Mouse (Mus musculus) brain, adult 2 months (tissue): Measurements from ENCODE around the gene Ssr2.
"Not testable (repeated sequence)": the region's sequence is repeated elsewhere in the genome, so short reads cannot be mapped to it uniquely, and the experiment has no call there.

Experiments
- DNase-seq: peaks from one replicate; pipeline ENCODE4 v3.0.0; 2011; ENCODE audit warnings: low read depth, low spot score

Gene Ssr2

DNA sequence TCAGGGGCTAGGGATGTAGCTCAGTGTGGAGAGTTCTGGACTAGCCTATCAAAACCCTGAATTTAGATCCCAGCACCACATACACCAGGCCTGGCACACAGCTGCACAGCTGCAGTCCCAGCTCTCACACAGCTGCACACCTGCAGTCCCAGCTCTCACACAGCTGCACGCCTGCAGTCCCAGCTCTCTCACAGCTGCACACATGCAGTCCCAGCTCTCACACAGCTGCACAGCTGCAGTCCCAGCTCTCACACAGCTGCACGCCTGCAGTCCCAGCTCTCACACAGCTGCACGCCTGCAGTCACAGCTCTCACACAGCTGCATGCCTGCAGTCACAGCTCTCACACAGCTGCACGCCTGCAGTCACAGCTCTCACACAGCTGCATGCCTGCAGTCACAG is 20.9 kb downstream of the Ssr2 start:
- not testable (repeated sequence) for DNase-seq

DNA sequence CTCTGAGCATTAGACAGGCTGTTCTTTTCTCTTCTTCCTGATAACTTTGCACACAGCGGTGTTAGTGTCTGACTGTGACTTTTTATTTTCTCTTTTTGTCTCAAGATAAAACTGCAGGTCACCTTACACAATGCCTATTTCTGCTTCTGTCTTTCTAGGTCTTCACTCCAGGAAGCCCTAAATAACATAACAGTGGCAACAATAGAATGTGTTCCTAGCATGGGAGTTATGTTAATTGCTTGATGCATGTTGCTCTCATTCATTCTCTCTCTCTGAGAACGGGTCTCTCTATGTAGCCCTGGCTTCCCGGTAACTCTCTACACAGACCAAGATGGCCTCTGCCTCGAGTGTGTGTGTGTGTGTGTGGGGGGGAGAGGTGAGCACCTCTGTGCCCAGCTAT is 26.8 kb downstream of the Ssr2 start:
- DNase-seq: no peak

DNA sequence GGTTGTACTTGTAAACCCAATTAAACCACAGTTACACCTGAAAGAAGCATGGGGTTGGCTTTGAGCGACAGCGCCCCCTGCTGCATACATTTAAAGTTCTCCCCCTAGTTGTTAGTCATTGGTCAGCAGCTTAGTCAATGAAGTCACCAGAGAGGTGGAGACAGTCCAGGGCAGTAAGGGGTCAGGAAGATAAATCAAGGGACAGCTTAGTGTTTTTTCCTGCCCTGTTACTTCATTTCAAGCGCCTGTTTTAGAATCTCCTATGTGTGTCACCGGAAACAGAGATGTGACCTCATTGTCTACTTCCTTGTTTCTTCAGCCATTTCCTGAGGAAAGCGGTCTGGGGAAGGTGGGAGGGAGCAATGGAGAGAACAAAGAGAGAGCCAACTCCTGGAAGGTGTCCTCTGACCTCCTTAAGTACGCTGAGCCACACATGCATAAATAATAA is 28.1 kb downstream of the Ssr2 start:
- DNase-seq: peak; percentile 73

DNA sequence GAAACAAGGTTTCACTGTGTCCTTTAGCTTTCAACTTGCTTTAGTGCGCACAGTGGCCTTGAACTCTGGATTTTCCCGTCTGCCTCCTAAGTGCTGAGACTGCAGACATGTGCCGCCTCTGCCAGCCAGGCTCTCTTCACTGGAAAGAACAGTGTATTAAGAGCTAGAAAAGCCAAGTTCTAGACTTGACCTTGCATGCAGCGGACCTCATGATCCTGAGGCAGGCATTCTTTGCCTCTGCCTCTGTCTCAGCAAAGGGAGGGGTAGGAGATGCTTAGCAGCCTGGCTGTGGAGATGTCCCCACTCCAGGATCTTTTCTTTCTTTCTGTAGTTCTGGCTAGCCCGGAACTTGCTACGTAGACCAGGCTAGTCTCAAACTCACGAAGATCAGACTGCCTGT is 29.2 kb downstream of the Ssr2 start:
- DNase-seq: no peak

DNA sequence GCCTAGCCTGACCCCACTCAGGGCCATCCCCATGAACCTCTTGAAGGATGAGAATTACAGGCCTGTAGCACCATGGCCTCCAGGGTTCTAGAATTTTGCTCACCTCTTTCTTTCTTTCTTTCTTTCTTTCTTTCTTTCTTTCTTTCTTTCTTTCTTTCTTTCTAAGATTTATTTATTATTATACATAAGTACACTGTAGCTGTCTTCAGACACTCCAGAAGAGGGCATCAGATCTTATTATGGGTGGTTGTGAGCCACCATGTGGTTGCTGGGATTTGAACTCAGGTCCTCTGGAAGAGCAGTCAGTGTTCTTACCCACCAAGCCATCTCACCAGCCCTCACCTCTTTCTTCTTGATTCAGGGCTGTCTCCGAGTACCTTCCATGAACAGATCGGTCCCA is 30.0 kb downstream of the Ssr2 start, which contains the start of gene Arhgef2:
TSS of gene Arhgef2 (plus strand) at position 301 of the 400 bp plus-strand sequence.
- not testable (repeated sequence) for DNase-seq

DNA sequence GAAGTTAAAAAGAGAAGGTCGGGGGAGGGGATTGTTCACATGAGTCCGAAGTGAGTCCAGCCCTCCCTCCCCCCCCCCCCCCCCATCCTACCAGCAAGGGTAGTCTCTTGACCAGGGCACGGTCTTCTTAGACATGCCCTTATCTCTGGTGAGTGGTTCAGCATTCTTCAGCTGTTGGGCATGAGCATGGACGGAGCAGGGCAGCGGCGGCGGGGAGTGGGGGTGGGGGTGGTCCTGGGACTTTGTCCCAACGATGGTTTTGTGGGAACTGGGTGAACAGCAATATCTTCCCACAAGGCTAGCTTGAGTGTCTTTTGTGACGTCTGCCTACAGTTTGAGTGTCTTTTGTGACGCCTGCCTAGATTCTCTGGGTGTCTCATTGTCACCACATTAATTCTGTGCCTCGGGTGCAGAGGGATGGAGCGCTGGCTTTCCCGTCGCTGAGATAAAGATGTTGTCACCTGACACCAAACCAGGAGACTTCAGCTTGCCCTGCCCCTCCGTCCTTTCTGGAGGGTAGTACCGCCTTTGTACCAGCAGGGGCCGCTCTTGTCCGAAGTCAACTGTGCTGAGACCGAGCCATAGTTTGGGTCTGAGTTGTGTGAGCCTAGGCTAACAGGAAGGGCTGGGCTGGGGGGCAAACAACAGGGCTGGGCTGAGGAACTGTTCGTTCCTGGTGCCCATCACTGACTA is 31.5 kb downstream of the Ssr2 start:
- peak; percentile 92 for DNase-seq

DNA sequence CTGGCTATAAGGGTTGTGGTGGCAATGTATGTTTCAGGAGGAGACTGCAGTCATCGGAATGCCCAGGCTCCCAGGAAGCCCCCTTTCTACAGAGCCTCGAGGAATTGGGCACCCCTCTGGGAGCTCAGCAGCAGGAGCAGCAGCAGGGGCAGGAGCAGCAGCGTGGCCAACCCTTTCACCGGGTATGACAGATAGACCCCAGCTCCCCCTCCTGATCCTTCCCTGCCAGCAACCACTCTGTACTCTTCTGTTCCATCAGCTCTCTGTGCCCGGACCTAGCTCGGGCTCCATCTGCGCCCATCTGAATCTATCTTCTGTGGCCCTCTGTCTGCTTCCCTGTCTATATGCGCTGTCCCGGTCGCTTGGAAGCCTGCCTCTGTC is 32.1 kb downstream of the Ssr2 start:
- no peak for DNase-seq

DNA sequence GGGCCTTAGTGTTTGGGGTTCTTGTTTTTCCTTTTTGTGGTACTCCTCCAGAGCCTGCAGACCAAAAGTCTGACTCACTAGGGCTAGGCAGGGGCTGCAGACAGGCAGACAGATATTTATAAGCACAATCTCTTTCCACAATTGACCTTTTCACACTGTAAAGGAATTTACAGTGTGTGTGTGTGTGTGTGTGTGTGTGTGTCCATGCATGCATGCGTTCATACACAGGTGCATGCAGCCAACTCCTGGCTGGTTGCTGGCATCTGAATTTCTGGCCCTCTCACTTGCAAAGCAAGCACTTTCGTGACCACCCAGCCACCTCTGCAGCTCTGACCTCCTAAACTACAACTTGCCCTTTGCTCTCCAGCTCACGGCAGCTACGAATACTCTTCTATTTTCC is 33.4 kb downstream of the Ssr2 start:
- no peak for DNase-seq

DNA sequence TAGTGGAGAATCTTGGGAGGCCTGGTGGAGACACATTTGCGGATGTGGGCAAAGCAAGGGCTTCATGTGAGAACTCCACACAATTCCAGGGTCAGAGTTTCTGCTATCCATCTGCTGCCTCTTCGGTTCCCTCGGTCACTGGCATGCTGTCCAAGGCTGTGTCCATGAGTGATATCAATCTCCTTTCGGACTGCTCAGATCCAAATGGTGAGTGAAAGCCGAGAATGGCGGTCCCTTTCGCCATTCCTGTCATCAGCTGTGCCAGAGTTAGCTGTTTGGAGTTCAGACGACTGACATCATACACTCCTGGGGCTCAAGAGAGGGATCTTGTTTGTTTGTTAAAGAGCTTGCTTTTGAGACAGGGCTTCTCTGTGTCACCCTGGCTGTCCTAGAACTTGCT is 38.7 kb downstream of the Ssr2 start:
- no peak for DNase-seq

DNA sequence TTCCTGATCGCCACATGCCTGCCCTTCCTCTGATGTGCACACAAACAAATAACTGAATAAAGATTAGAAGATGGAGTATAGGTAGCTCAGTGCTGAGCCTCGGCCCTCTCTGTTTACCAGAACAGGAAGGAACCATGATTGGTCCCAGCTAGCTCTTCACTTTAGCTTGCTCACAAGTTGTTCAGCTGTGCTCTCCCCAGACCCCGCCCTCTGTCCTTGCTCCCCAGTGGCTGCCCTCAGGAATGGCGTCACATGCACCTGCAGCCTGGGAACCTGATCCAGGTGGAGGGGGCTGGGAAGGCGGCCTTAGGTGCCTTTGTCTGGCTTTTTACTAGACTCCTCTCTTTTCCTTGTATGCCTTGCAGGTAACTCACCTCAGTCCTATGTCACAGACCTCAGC is 39.4 kb downstream of the Ssr2 start:
- peak; percentile 63 for DNase-seq

DNA sequence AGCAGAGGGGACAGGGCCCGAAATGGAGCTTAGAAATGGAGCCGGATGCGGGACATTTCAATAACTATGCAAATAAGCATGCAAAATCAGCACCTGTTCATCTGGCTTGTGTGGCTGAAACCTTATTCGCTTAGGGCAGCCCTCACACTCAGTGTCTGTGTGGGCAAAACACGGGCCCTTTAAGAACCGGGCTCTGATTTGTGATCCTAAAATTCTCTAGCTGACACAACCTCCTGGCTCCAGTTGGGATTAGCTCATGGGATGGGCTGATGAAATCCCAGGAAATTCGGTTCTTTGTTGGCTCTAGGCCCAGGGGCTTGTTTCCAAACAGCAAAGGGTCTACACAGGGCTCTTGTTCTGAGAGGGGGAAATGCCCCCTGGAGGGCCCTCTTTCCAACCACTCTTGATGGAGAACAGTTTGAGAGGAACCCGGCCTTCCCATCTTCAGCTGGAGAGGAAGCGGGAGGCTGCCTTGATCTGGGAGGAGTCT is 40.3 kb downstream of the Ssr2 start:
- DNase-seq: peak; percentile 92

DNA sequence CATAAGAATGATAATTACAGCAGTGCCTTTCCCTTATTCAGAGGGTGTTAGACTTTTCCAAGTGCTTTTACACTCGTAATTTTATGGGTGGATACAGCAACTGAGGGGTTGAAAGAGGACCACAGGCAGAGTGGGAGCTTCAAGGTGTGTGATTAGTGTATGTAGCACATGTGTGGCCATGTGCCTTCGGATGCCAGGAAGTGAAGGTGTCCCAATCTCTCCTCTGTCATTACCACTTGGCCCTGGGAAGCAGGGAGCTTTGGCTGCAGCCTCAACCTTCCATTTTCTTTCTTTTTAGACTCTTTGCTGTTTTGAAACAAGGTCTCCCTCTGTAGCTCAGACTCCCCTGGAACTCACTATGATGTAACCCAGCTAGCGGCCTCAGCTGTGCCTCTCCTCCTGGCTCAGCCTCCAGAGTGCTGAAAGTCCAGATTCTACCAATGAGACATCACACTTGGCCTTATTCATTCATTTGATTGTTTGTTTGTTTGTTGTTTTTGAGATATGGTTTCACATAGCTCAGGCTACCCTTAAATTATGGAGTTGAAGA is 41.4 kb downstream of the Ssr2 start:
- no peak for DNase-seq

DNA sequence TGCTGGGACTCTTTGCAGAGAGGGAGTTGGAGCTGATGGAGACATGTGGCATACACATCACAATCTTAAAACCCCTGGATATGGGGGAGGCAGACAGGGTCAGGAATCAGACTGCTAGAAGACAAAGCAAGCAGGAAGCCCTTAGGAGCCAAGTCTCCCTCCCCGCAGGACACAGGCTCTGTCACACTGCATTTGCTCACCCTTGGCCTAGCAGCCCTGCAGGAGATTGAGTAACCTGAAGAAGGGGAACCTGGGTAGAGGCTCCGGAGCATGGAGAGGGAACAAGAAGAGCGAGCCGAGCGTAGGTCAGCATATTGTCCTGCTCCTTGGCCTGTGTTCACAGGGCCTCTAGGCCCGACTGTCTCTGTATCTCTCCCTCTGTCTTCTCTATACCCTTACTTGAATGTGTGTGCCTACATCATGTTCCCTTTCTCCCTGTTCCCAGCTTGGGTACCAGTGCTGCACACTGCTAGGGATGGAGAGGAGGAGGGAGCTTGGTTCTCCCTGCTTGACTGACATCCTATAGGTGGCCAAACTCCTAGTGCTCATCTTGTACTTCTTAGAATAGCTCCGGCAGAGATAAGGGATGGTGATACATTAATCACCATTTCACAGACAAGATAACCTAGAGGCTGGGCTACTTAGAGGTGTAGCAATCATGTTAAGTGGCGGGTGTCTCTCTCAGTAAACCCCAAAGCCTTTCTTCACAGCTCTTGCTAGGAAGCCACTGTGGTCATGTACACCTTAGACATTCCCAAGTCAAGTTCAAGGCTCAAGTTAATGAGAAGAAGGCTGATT is 42.6 kb downstream of the Ssr2 start:
- no peak for DNase-seq

DNA sequence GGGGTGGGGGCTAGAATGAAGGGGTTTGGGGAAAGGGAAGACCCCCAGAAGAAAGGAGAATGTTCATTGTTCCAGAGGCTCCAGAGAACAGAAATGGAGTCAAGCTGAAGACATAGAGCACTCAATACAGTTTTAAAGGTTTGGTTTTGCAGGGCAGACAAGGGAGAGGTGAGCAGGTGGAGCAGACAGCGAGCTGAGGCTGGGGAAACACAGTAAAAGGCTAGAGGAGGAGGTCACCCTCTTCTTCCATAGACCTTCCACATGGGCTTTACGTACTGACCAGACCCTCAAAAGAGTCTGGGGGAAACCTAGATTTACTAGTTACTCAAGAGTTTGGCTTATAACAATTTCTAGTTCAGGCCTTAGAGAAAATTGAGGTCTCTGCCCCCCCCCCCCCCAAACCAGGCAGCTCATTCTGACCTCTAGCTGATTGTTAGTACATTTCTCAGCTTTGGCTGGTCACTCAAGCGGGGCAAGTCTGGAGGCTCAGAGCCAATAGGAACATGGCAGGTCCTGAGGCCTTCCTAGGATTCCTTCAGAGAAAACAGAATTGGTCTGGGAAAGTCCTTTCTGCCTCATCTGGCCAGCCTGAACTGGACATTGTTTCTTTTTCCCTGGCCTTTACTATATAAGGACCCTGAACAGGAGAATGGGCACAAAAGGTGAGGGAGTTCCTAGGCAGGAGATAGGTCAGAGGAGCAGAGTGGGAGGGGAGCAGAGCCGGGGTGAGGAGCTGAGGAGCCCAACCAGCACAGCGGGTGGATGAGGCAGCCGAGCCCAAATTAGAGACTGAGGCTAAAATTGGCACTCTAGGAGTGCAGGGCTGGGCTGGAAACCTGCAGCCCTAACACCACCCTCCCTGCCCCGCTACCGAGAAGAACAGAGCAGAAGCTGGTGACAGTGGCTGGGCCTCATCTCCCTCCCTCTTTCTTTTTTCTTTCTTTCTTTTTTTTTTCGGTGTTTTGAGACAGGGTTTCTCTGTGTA is 43.7 kb downstream of the Ssr2 start:
- DNase-seq: peak; percentile 90

DNA sequence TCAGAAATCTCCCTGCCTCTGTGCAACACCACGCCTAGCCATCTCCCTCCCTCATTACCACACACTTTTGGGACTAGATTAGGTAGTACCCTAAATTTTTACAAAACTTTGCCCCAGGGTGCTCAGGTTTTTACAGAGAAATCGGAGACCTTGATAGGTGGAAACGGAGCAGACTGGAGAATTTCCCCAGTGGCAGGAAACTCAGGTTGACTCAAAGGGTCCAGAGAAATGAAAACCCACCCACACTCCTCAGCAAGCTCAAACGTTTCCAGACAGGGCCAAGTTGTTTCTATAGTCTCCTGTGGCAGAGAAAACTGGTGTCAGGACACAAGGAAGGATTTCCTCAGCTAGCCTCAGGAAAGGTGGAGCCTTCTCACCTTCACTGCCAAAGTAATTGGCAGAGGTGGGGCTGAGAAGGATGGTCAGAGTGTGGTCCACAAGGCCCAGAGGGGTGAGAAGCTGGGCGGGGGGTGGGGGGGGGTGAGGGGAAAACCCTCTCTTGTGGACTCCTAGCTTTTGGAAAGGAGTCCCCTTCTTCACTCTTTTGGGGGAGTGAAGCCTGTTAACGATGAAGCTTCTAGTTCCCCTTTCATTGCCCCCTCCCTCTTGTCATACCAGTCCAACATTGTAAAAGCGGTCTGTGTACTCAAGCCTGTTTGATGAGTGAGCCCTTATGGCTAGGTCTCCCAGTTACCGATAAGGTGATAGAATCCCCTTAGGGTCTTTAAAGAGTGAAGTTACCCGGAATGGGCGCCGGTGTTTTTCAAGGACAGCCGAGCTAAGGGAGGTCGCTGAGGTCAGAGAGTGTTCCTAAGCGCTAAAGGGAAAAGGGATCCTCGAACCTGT is 44.7 kb downstream of the Ssr2 start:
- DNase-seq: no peak

DNA sequence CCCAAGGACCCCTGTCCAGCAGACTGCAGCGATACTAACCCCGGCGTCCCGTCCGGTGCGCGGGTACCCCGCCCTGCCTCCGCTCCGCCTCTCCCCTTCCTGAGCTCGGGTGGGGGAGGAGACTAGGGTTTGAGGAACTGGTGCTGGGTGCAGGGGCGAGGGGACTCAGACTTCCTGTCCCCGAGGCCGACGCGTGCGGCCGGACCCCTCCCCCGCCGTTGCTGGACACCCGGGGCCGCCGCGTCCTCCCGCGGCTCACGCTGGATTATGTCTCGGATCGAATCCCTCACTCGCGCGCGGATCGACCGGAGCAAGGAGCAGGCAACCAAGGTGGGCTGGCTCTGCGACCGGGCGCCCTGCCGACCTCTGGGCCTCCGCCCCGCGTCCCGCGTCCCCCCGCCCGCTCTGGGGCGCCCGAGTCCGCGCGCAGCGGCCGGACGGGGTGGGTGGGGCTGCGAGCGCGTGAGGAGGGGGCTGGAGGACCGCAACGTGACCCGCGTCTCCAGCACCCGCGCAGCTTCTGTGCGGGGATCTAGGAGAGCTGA is 45.4 kb downstream of the Ssr2 start:
- peak; percentile 73 for DNase-seq

DNA sequence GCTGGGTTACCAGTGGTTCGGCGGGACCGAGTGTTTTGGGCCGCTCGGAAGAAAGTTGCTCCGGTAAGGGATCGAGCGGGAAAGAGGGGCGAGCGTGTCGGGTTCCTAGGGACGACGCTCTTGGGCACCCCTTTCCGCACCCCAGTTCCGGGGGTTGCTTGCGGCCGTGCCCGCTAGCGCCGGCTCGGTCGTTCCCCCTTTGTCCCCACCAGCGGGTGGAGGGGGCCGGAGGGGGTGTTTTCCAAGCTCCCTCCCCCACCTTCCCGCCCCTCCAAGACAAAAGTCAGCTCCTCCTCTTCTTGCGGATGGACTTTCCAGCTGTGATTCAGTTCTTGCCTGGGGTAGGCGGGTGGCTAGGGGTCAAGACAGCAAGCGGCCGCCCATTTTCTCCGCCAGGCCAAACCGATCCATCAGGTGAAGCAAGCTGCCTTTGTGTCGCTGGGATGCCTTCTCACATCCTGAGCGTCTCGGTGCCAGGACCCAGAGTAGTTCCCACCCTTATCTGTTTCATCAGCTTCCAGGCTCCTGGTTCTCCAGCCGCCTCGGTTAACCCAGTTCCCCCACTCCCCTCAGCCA is 45.9 kb downstream of the Ssr2 start:
- DNase-seq: peak; percentile 72

DNA sequence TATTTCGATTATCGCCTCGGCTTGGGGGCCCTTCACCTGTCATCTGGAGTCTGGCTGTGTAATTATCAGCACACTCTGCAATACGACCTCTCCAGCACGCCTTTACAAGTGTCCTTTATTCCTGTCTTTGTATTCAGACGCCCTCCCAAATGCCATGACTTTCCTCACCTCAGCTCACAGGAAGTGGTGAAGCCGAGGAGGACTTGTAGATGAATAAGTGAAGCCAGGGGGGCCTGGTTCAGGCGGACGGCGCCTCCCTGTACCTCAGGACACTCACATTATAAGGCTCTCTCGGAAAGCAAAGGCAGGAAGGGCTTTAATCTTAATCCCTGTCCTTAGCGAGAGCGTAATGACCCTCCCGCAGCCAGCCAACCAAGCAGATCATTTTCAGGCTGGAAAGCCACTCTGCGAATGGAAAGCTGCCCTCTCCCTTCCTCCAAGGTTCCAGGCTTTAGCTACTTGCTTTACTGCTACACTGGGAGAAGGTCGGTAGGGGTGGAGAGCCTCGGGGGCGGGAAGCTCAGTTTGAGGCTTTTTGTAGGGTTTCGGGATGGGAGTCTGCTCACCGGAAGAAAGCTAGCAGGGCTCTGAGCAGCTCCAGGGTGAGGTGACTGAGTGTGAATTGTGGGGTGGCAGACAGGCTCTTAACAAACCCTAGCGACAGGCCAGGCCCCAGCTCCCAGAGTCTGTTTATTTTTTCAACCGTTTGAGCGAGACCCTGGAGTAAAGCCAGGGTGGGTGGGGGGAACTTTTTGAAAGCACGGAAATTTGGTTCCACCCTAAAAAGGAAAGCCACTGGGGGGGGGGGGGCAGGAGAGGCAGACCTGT is 46.7 kb downstream of the Ssr2 start:
- peak; percentile 76 for DNase-seq

DNA sequence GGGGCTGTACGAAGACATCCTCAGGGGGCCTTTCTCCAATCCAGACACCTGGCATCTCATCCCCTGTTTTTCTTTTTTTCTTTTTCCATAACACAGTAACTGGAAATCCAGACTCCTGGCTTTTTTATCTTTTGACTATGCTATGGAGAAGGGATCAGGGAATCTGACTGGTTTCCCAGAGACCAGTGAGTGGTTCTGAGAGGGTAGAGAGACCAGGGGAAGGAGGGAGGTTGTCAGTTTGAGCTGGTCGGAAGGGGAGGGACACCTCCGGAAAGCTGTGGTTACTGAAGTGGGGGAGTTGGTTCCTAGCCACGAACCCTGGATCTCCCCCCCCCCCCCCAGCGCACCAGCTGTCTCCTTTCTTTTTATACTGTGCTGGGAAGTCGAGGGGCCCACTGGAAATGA is 47.3 kb downstream of the Ssr2 start:
- DNase-seq: peak; percentile 85
